Mouse (Mus musculus): Measurements from ENCODE around the gene Mettl7a3. TPM values are rescaled to one million over a fixed set of nuclear protein-coding genes. Genes with fewer than 3 reads are reported as not detected.
"Not testable (repeated sequence)": the region's sequence is repeated elsewhere in the genome, so short reads cannot be mapped to it uniquely, and the experiment has no call there.

The Mettl7a3 gene
- polyA plus RNA-seq, 1 experiment from 2014 or later: not detected

GRCm38 (mm10) chr15:100353399-100353798, 18.7 kb downstream of the Mettl7a3 start:
- not testable (repeated sequence) for H3K4me3 ChIP-seq (ENCODE audit: low read depth, low read length); H3K36me3 ChIP-seq (ENCODE audit: control insufficient read depth, insufficient read depth, low read length); H3K4me2 ChIP-seq (ENCODE audit: low read length); H3K9ac ChIP-seq (ENCODE audit: low read length); ATAC-seq (replicated peaks; ENCODE audit: low FRiP score, low TSS enrichment, low read depth); H3K9me3 ChIP-seq (ENCODE audit: control insufficient read depth, low read length); DNase-seq (ENCODE audit: low spot score); H3K27me3 ChIP-seq (replicated peaks; ENCODE audit: control insufficient read depth, insufficient read depth, low read length); H3K27ac ChIP-seq (ENCODE audit: low read depth)
- 94% methylated on average over 5 of the region's 22 CpGs for WGBS
- peaks cover 11% of the 10 kb centered on the region; the same call in 1 of the 2 replicates for H3K4me1 ChIP-seq (replicated peaks; ENCODE audit: control insufficient read depth, insufficient read depth, low read length)

- H3K9me3 ChIP-seq (ENCODE audit: control insufficient read depth, low read length): no peaks in the 10 kb centered on the region
- H3K4me2 ChIP-seq (ENCODE audit: low read length): no peak overlapping the region
- no peak for ATAC-seq (replicated peaks; ENCODE audit: low FRiP score, low TSS enrichment, low read depth)
- H3K27ac ChIP-seq (ENCODE audit: low read depth): no peak overlapping the region
- H3K9ac ChIP-seq (ENCODE audit: low read length): no peak overlapping the region
- no peaks in the 10 kb centered on the region for H3K36me3 ChIP-seq (ENCODE audit: control insufficient read depth, insufficient read depth, low read length)
- DNase-seq (ENCODE audit: low spot score): no peak
- 0 out of 2 replicates have a peak, but pooled peaks cover 5% of the 10 kb centered on the region for H3K4me1 ChIP-seq (replicated peaks; ENCODE audit: control insufficient read depth, insufficient read depth, low read length)
- 44% methylated on average over 5 of the region's 5 CpGs for WGBS
- no peaks in the 10 kb centered on the region for H3K27me3 ChIP-seq (replicated peaks; ENCODE audit: control insufficient read depth, insufficient read depth, low read length)
- H3K4me3 ChIP-seq (ENCODE audit: low read depth, low read length): no peak overlapping the region
Observed at GRCm38 (mm10) chr15:100355876-100356275, 21.1 kb downstream of the Mettl7a3 start.

- Histone ChIP-seq H3K9me3 (ENCODE audit: control insufficient read depth, low read length) (0 out of 2 replicates have a peak, but pooled peaks cover 3% of the 10 kb centered on the region), H3K9ac (ENCODE audit: low read length) (no peak within 1 kb of the TSS), H3K4me3 (ENCODE audit: low read depth, low read length) (no peak within 1 kb of the TSS), H3K4me1 (replicated peaks; ENCODE audit: control insufficient read depth, insufficient read depth, low read length) (no peaks in the 10 kb centered on the region), H3K27me3 (replicated peaks; ENCODE audit: control insufficient read depth, insufficient read depth, low read length) (no peaks in the 10 kb centered on the region), H3K36me3 (ENCODE audit: control insufficient read depth, insufficient read depth, low read length) (no peaks in the 10 kb centered on the region), H3K27ac (ENCODE audit: low read depth) (no peak within 1 kb of the TSS), H3K4me2 (ENCODE audit: low read length) (no peak within 1 kb of the TSS)
- 69% methylated on average over 7 of the region's 7 CpGs for WGBS
- no peak for ATAC-seq (replicated peaks; ENCODE audit: low FRiP score, low TSS enrichment, low read depth)
- DNase-seq (ENCODE audit: low spot score): no peak
Observed at GRCm38 (mm10) chr15:100364242-100364641, 29.5 kb downstream of the Mettl7a3 start, which contains the start of gene Higd1c. TSS of gene Higd1c (plus strand) at chr15:100364542.

GRCm38 (mm10) chr15:100365967-100366366, 31.2 kb downstream of the Mettl7a3 start:
- not testable (repeated sequence) for H3K9me3 ChIP-seq (ENCODE audit: control insufficient read depth, low read length); H3K4me2 ChIP-seq (ENCODE audit: low read length); H3K27ac ChIP-seq (ENCODE audit: low read depth); H3K27me3 ChIP-seq (replicated peaks; ENCODE audit: control insufficient read depth, insufficient read depth, low read length); ATAC-seq (replicated peaks; ENCODE audit: low FRiP score, low TSS enrichment, low read depth); H3K4me1 ChIP-seq (replicated peaks; ENCODE audit: control insufficient read depth, insufficient read depth, low read length); H3K36me3 ChIP-seq (ENCODE audit: control insufficient read depth, insufficient read depth, low read length); DNase-seq (ENCODE audit: low spot score); H3K4me3 ChIP-seq (ENCODE audit: low read depth, low read length); H3K9ac ChIP-seq (ENCODE audit: low read length)
- WGBS: 54% methylated on average over 9 of the region's 9 CpGs

GRCm38 (mm10) chr15:100367119-100367518, 32.4 kb downstream of the Mettl7a3 start:
- 63% methylated on average over 7 of the region's 7 CpGs for WGBS
- no peak overlapping the region for H3K4me2 ChIP-seq (ENCODE audit: low read length)
- ATAC-seq (replicated peaks; ENCODE audit: low FRiP score, low TSS enrichment, low read depth) (no peak), DNase-seq (ENCODE audit: low spot score) (no peak)
- H3K27ac ChIP-seq (ENCODE audit: low read depth): no peak overlapping the region
- H3K4me1 ChIP-seq (replicated peaks; ENCODE audit: control insufficient read depth, insufficient read depth, low read length): no peaks in the 10 kb centered on the region
- H3K27me3 ChIP-seq (replicated peaks; ENCODE audit: control insufficient read depth, insufficient read depth, low read length): no peaks in the 10 kb centered on the region
- H3K4me3 ChIP-seq (ENCODE audit: low read depth, low read length): no peak overlapping the region
- H3K9me3 ChIP-seq (ENCODE audit: control insufficient read depth, low read length): 0 out of 2 replicates have a peak, but pooled peaks cover 3% of the 10 kb centered on the region
- no peaks in the 10 kb centered on the region for H3K36me3 ChIP-seq (ENCODE audit: control insufficient read depth, insufficient read depth, low read length)
- H3K9ac ChIP-seq (ENCODE audit: low read length): no peak overlapping the region

- Histone ChIP-seq H3K9me3 (ENCODE audit: control insufficient read depth, low read length) (no peaks in the 10 kb centered on the region), H3K4me1 (replicated peaks; ENCODE audit: control insufficient read depth, insufficient read depth, low read length) (no peaks in the 10 kb centered on the region), H3K4me3 (ENCODE audit: low read depth, low read length) (no peak overlapping the region), H3K27me3 (replicated peaks; ENCODE audit: control insufficient read depth, insufficient read depth, low read length) (no peaks in the 10 kb centered on the region), H3K27ac (ENCODE audit: low read depth) (no peak overlapping the region), H3K9ac (ENCODE audit: low read length) (no peak overlapping the region), H3K36me3 (ENCODE audit: control insufficient read depth, insufficient read depth, low read length) (no peaks in the 10 kb centered on the region), H3K4me2 (ENCODE audit: low read length) (no peak overlapping the region)
- WGBS: 33% methylated on average over 5 of the region's 5 CpGs
- ATAC-seq (replicated peaks; ENCODE audit: low FRiP score, low TSS enrichment, low read depth) (no peak), DNase-seq (ENCODE audit: low spot score) (peak; percentile 68)
Observed at GRCm38 (mm10) chr15:100375066-100375465, 40.3 kb downstream of the Mettl7a3 start.

GRCm38 (mm10) chr15:100377847-100378505, 43.2 kb downstream of the Mettl7a3 start:
- not testable (repeated sequence) for H3K4me2 ChIP-seq (ENCODE audit: low read length); DNase-seq (ENCODE audit: low spot score); H3K4me1 ChIP-seq (replicated peaks; ENCODE audit: control insufficient read depth, insufficient read depth, low read length); H3K9me3 ChIP-seq (ENCODE audit: control insufficient read depth, low read length); H3K27ac ChIP-seq (ENCODE audit: low read depth); H3K9ac ChIP-seq (ENCODE audit: low read length); H3K27me3 ChIP-seq (replicated peaks; ENCODE audit: control insufficient read depth, insufficient read depth, low read length); ATAC-seq (replicated peaks; ENCODE audit: low FRiP score, low TSS enrichment, low read depth); H3K4me3 ChIP-seq (ENCODE audit: low read depth, low read length); H3K36me3 ChIP-seq (ENCODE audit: control insufficient read depth, insufficient read depth, low read length)
- WGBS: 28% methylated on average over 3 of the region's 9 CpGs

GRCm38 (mm10) chr15:100379658-100380057, 44.9 kb downstream of the Mettl7a3 start:
- H3K9ac ChIP-seq (ENCODE audit: low read length): no peak overlapping the region
- no peak overlapping the region for H3K27ac ChIP-seq (ENCODE audit: low read depth)
- no peaks in the 10 kb centered on the region for H3K9me3 ChIP-seq (ENCODE audit: control insufficient read depth, low read length)
- H3K4me3 ChIP-seq (ENCODE audit: low read depth, low read length): no peak overlapping the region
- no peak for ATAC-seq (replicated peaks; ENCODE audit: low FRiP score, low TSS enrichment, low read depth)
- H3K4me2 ChIP-seq (ENCODE audit: low read length): no peak overlapping the region
- no peaks in the 10 kb centered on the region for H3K27me3 ChIP-seq (replicated peaks; ENCODE audit: control insufficient read depth, insufficient read depth, low read length)
- H3K36me3 ChIP-seq (ENCODE audit: control insufficient read depth, insufficient read depth, low read length): no peaks in the 10 kb centered on the region
- no peak for DNase-seq (ENCODE audit: low spot score)
- no peaks in the 10 kb centered on the region for H3K4me1 ChIP-seq (replicated peaks; ENCODE audit: control insufficient read depth, insufficient read depth, low read length)
- WGBS: 88% methylated on average over 8 of the region's 8 CpGs

GRCm38 (mm10) chr15:100380104-100380503, 45.4 kb downstream of the Mettl7a3 start:
- no peaks in the 10 kb centered on the region for H3K4me1 ChIP-seq (replicated peaks; ENCODE audit: control insufficient read depth, insufficient read depth, low read length)
- no peaks in the 10 kb centered on the region for H3K27me3 ChIP-seq (replicated peaks; ENCODE audit: control insufficient read depth, insufficient read depth, low read length)
- H3K4me2 ChIP-seq (ENCODE audit: low read length): no peak overlapping the region
- ATAC-seq (replicated peaks; ENCODE audit: low FRiP score, low TSS enrichment, low read depth) (no peak), DNase-seq (ENCODE audit: low spot score) (no peak)
- WGBS: 74% methylated on average over 2 of the region's 2 CpGs
- H3K36me3 ChIP-seq (ENCODE audit: control insufficient read depth, insufficient read depth, low read length): no peaks in the 10 kb centered on the region
- H3K4me3 ChIP-seq (ENCODE audit: low read depth, low read length): no peak overlapping the region
- no peak overlapping the region for H3K27ac ChIP-seq (ENCODE audit: low read depth)
- H3K9me3 ChIP-seq (ENCODE audit: control insufficient read depth, low read length): no peaks in the 10 kb centered on the region
- H3K9ac ChIP-seq (ENCODE audit: low read length): no peak overlapping the region
